Mouse (Mus musculus): Measurements from ENCODE around the gene Cdk5rap3. TPM values are rescaled to one million over a fixed set of nuclear protein-coding genes. Genes with fewer than 3 reads are reported as not detected.

The Cdk5rap3 gene
- 80.6 and 85.7 TPM in 2 replicates for polyA plus RNA-seq (2015; fragmentation: Nextera tagmentation; extraction: Ambion mirVana)

DNA sequence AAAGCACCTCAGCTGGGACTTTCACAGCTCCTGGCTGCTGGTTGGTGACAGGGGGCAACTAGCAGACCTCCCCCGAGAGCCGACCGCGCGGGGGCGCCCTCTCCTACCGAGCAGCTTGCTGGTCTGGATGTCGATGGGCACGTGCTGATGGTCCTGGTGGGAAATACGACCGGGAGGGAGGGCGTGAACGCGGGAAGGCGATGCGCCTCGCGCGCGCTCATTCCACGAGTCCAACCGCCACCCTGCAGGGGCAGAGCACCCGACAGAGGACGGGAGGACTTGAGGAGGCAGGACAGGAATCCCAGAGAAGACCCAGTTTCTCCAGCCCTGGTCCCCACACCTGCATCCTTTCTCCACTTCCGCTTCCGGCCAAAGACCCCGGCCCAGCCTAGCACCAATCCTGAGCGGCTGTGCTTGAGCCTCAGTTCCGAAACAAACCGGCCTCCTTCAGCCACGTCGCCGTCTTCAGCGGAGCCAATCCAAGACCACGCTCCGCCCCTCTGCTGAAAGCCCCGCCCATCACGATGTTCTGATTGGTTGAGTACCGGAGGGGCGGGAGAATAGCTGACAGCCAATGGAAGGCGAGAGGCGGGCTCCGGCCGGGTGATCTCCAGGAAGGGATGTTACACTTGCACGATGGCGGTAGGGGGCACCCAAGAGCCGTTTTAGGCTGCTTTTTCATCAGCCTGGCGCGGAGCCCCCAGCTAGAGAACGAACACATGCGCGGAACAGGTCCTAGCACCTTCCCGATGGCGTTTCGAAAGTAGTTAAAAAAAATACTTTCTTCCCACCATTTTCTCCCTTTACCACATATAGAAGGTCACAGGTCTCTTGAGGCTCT lies at the start of gene Cdk5rap3:
Cdk5rap3 (minus strand) TSS at position 453 of the 841 bp plus-strand sequence.
- no peaks in the 10 kb centered on the region for H3K9me3 ChIP-seq (replicated peaks; ENCODE audit: control insufficient read depth, low read length, poor library complexity, severe bottlenecking)
- under 1% methylated on average over 55 of the region's 55 CpGs for WGBS
- H3K27ac ChIP-seq (ENCODE audit: low read length): peak within 1 kb of the TSS; percentile 76
- peak within 1 kb of the TSS; percentile 67 for H3K4me3 ChIP-seq (ENCODE audit: low read depth, low read length)
- peak within 1 kb of the TSS; percentile 99 for H3K4me2 ChIP-seq (ENCODE audit: low read length)
- ATAC-seq: peak; percentile 99
- H3K4me1 ChIP-seq (ENCODE audit: control insufficient read depth, insufficient read depth, low read length): peaks cover 11% of the 10 kb centered on the region
- 0 out of 2 replicates have a peak, but pooled peaks cover 3% of the 10 kb centered on the region for H3K36me3 ChIP-seq (ENCODE audit: control insufficient read depth, insufficient read depth, low read length)
- peak within 1 kb of the TSS; percentile 78 for H3K9ac ChIP-seq (ENCODE audit: low read depth, low read length)
- no peaks in the 10 kb centered on the region for H3K27me3 ChIP-seq (ENCODE audit: control insufficient read depth, insufficient read depth, low read depth, low read length)

DNA sequence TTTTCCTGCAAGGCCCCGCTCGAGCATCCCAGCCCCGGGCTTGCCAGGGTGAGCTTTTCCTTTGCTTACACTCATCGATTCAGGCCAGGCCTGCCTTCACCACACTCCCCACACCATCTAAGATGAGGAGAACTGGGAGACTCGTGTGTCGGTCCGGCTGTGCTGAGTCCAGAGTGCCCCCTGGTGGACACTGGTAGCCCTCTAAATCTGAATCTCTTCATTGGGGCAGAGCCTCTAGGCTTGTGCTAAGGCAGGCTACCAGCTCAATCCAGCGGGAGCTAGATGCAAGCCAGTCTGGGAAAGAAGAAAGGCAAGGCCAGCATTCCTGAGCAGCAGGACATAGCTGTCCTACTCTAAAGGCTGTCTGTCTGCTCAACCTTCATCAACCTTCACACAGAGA lies 47.3 kb upstream of the Cdk5rap3 start:
- H3K36me3 ChIP-seq (ENCODE audit: control insufficient read depth, insufficient read depth, low read length): peaks cover 17% of the 10 kb centered on the region
- no peaks in the 10 kb centered on the region for H3K9me3 ChIP-seq (replicated peaks; ENCODE audit: control insufficient read depth, low read length, poor library complexity, severe bottlenecking)
- H3K27me3 ChIP-seq (ENCODE audit: control insufficient read depth, insufficient read depth, low read depth, low read length): no peaks in the 10 kb centered on the region
- no peak overlapping the region for H3K27ac ChIP-seq (ENCODE audit: low read length)
- peak; percentile 64; the same call in 1 of the 2 replicates for ATAC-seq
- H3K9ac ChIP-seq (ENCODE audit: low read depth, low read length): no peak overlapping the region
- no peaks in the 10 kb centered on the region for H3K4me1 ChIP-seq (ENCODE audit: control insufficient read depth, insufficient read depth, low read length)
- no peak overlapping the region for H3K4me3 ChIP-seq (ENCODE audit: low read depth, low read length)
- WGBS: 15% methylated on average over 8 of the region's 8 CpGs
- no peak overlapping the region for H3K4me2 ChIP-seq (ENCODE audit: low read length)

DNA sequence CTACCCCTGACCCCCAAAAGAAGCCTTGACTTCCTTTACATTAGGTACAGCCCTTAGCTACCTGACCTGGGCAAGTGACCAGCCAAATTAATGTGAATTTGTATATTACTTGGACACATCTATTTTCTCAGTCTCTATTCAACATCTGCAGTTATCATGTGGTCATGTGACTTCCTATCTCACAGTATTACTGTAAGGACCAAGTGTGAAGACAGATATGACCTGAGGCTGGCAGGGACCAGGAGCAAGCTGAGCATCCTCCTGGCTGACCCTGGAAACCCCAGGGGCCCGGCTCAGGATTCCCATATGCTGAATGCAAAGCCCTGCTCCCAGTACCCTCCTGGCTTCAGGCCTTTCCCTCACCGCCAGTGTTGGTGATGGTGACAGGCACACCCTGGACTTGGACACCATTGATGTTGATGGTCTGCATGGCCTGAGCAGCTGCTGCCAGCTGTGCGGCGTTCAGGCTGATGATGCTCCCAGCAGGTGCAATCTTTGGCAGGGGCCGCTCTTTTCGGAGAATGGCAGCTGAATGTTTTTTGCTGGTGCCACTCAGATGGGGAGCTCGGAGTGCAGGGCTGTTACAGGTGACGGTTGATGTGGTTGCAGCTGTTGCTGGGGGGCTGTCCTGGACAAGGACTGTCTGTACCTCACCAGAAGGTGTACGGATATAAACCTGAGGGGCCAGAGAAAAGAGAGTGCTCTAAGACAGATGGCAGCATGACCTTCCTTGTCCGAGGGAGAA lies 40.9 kb upstream of the Cdk5rap3 start:
- WGBS: 91% methylated on average over 10 of the region's 10 CpGs

DNA sequence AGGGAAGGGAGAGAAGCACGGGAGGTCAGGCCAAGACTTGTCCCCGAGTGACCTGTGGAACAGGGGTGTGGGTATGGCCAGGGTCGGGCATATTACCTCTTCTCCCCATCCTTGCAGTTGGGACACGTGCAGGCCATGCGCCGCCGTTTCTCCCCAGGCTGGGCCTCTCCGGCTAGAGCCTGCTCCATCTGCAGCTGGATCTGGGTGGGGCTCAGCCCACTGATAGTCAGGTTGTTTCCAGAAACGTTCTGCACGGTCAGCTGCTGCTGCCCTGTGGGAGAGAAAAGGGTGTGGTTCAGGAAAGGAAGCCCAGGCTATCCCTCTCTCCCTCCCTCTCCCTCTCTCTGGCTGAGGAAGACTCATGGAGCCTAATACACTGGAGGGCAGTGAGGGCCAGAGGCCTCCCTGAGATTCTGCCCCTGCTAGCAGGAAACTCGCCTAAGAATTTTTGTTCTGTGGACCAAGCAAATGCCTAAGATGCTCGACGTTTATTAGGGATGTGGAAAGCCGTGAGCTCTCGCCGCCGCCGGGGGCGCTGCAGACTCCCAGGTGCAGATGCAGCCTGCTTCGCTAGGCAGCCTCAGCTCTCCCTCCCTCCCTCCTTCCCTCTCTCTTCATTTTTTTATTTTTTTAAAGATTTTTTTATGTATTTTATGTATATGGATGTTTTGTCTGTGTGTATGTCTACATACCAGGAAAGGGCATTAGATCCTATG lies 39.9 kb upstream of the Cdk5rap3 start:
- no peak overlapping the region for H3K27ac ChIP-seq (ENCODE audit: low read length)
- no peaks in the 10 kb centered on the region for H3K4me1 ChIP-seq (ENCODE audit: control insufficient read depth, insufficient read depth, low read length)
- no peak overlapping the region for H3K4me2 ChIP-seq (ENCODE audit: low read length)
- H3K9ac ChIP-seq (ENCODE audit: low read depth, low read length): no peak overlapping the region
- no peaks in the 10 kb centered on the region for H3K9me3 ChIP-seq (replicated peaks; ENCODE audit: control insufficient read depth, low read length, poor library complexity, severe bottlenecking)
- no peaks in the 10 kb centered on the region for H3K27me3 ChIP-seq (ENCODE audit: control insufficient read depth, insufficient read depth, low read depth, low read length)
- WGBS: 61% methylated on average over 20 of the region's 20 CpGs
- H3K36me3 ChIP-seq (ENCODE audit: control insufficient read depth, insufficient read depth, low read length): peaks cover 37% of the 10 kb centered on the region
- ATAC-seq: no peak
- H3K4me3 ChIP-seq (ENCODE audit: low read depth, low read length): no peak overlapping the region

More for the DNA sequence above, 40.9 kb upstream of the Cdk5rap3 start:
- no peaks in the 10 kb centered on the region for H3K9me3 ChIP-seq (replicated peaks; ENCODE audit: control insufficient read depth, low read length, poor library complexity, severe bottlenecking)
- H3K4me3 ChIP-seq (ENCODE audit: low read depth, low read length): no peak overlapping the region
- no peaks in the 10 kb centered on the region for H3K27me3 ChIP-seq (ENCODE audit: control insufficient read depth, insufficient read depth, low read depth, low read length)
- H3K36me3 ChIP-seq (ENCODE audit: control insufficient read depth, insufficient read depth, low read length): peaks cover 38% of the 10 kb centered on the region
- no peak overlapping the region for H3K27ac ChIP-seq (ENCODE audit: low read length)
- H3K9ac ChIP-seq (ENCODE audit: low read depth, low read length): no peak overlapping the region
- H3K4me2 ChIP-seq (ENCODE audit: low read length): no peak overlapping the region
- H3K4me1 ChIP-seq (ENCODE audit: control insufficient read depth, insufficient read depth, low read length): no peaks in the 10 kb centered on the region
- no peak for ATAC-seq

DNA sequence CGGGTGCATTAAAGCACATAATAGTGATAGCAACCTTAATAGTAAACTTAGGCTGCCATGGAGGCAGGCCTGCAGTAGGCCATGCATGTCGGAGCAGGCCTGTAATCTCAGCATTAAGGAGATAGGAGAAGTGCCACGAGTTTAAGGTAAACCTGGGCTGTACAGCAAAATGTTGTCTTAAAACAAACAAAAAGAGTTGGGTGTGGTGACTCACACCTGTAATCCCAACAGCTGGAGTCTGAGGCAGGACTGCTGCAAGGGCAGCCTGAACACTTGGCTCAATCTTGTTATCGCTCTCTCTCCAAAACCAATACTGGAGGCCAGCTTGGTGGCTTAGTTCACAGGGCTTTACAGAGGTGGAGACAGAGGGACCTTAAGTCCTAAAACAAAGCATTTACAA lies 38.8 kb upstream of the Cdk5rap3 start:
- no peaks in the 10 kb centered on the region for H3K27me3 ChIP-seq (ENCODE audit: control insufficient read depth, insufficient read depth, low read depth, low read length)
- no peak overlapping the region for H3K27ac ChIP-seq (ENCODE audit: low read length)
- no peak overlapping the region for H3K4me2 ChIP-seq (ENCODE audit: low read length)
- H3K36me3 ChIP-seq (ENCODE audit: control insufficient read depth, insufficient read depth, low read length): peaks cover 30% of the 10 kb centered on the region
- H3K4me1 ChIP-seq (ENCODE audit: control insufficient read depth, insufficient read depth, low read length): no peaks in the 10 kb centered on the region
- no peak overlapping the region for H3K4me3 ChIP-seq (ENCODE audit: low read depth, low read length)
- no peak for ATAC-seq
- WGBS: 91% methylated on average over 4 of the region's 4 CpGs
- H3K9me3 ChIP-seq (replicated peaks; ENCODE audit: control insufficient read depth, low read length, poor library complexity, severe bottlenecking): no peaks in the 10 kb centered on the region
- no peak overlapping the region for H3K9ac ChIP-seq (ENCODE audit: low read depth, low read length)

DNA sequence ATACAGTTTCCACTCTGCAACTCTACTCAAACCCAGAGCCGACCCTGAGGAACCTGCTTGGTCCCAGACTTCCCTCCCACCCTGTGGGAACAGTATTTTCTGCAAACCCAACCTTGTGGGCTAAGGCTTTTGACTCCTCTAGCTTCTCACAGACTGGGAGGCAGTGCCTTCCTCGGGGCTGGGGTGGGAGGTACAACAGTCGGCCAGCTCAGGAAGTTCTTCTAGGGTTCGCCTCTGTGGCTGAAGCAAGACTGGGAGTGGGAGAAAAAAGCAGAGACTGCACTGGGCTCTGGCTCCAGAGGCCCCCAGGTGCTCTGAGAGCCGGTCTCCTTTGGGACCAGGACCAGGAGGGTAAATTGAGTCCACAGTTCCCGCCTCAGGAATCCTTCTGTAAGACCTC lies 36.6 kb upstream of the Cdk5rap3 start:
- Histone ChIP-seq H3K27ac (ENCODE audit: low read length) (no peak overlapping the region), H3K9ac (ENCODE audit: low read depth, low read length) (no peak overlapping the region), H3K4me2 (ENCODE audit: low read length) (no peak overlapping the region), H3K9me3 (replicated peaks; ENCODE audit: control insufficient read depth, low read length, poor library complexity, severe bottlenecking) (no peaks in the 10 kb centered on the region), H3K27me3 (ENCODE audit: control insufficient read depth, insufficient read depth, low read depth, low read length) (no peaks in the 10 kb centered on the region), H3K36me3 (ENCODE audit: control insufficient read depth, insufficient read depth, low read length) (peaks cover 27% of the 10 kb centered on the region), H3K4me3 (ENCODE audit: low read depth, low read length) (no peak overlapping the region), H3K4me1 (ENCODE audit: control insufficient read depth, insufficient read depth, low read length) (no peaks in the 10 kb centered on the region)
- 80% methylated on average over 6 of the region's 6 CpGs for WGBS
- ATAC-seq: no peak

DNA sequence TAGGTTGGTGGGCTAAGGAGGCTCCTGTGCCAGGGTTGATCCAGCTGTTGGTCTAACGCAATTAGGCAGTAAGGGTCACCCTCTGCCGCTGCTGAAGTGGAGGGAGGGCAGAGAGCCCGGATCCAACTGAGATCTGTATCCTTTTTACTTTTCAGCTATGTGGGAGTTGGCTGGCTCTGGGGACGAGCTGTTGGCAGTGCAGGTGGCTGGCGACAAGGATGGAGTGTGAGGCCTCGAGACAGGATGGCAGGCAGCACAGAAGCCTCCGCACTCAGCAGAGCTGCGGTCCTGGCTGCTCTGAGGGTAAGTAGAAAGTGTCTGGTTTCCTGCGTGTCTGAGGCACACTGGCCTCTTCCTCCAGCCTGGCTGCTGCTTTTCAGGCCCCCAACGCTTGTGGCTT lies 36.1 kb upstream of the Cdk5rap3 start:
- Histone ChIP-seq H3K9me3 (replicated peaks; ENCODE audit: control insufficient read depth, low read length, poor library complexity, severe bottlenecking) (no peaks in the 10 kb centered on the region), H3K27ac (ENCODE audit: low read length) (no peak overlapping the region), H3K36me3 (ENCODE audit: control insufficient read depth, insufficient read depth, low read length) (peaks cover 27% of the 10 kb centered on the region), H3K27me3 (ENCODE audit: control insufficient read depth, insufficient read depth, low read depth, low read length) (no peaks in the 10 kb centered on the region), H3K4me1 (ENCODE audit: control insufficient read depth, insufficient read depth, low read length) (no peaks in the 10 kb centered on the region), H3K4me3 (ENCODE audit: low read depth, low read length) (no peak overlapping the region), H3K4me2 (ENCODE audit: low read length) (no peak overlapping the region), H3K9ac (ENCODE audit: low read depth, low read length) (no peak overlapping the region)
- no peak for ATAC-seq
- WGBS: 88% methylated on average over 10 of the region's 10 CpGs

DNA sequence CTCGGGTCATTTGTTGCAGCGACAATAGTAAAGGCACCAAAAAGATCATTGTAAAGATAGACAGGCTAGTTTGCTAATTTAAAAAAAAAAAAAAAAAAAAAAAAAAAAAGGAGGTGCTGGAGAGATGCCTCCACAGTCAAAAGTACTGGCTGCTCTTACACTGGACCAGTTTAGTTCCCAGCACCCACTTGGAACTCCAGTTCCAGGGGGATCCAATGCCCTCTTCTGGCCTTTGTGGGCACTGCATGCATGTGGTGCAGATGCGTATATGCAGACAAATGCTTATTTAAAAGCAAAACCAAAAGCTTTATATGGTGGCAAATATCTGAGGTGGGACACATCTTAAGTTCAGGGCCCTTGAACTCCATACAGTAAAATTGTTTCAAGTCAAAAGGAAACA lies 34.5 kb upstream of the Cdk5rap3 start:
- Histone ChIP-seq H3K4me1 (ENCODE audit: control insufficient read depth, insufficient read depth, low read length) (no peaks in the 10 kb centered on the region), H3K4me2 (ENCODE audit: low read length) (no peak overlapping the region), H3K4me3 (ENCODE audit: low read depth, low read length) (no peak overlapping the region), H3K27ac (ENCODE audit: low read length) (no peak overlapping the region), H3K27me3 (ENCODE audit: control insufficient read depth, insufficient read depth, low read depth, low read length) (no peaks in the 10 kb centered on the region), H3K9ac (ENCODE audit: low read depth, low read length) (no peak overlapping the region), H3K36me3 (ENCODE audit: control insufficient read depth, insufficient read depth, low read length) (peaks cover 15% of the 10 kb centered on the region), H3K9me3 (replicated peaks; ENCODE audit: control insufficient read depth, low read length, poor library complexity, severe bottlenecking) (no peaks in the 10 kb centered on the region)
- ATAC-seq: no peak
- 98% methylated on average over 3 of the region's 3 CpGs for WGBS
